8 mouse cellular contexts compared by ENCODE assay signal in genomic region chr16:72649314-72649713, GRCm38 (mm10).
A peak's percentile ranks its signal among the peaks of the same experiment; 100 is the strongest.
DNase-seq lines count a peak whose midpoint lies in the region; ATAC-seq and TF ChIP-seq lines count a peak whose summit lies in the region.

No protein-coding gene starts in this region.

- 40% methylated on average over 4 of the region's 4 CpGs for WGBS in hindbrain, embryonic 11.5 days
- WGBS in hindbrain, embryonic 13.5 days, result 45% methylated on average over 4 of the region's 4 CpGs

- CTCF ChIA-PET in Patski (lab: Charles Lee), result no interaction called here

- H3K27me3 ChIP-seq in hindbrain, embryonic 11.5 days (ENCODE audit: control insufficient read depth, insufficient read depth, low read length), result no peaks in the 10 kb centered on the region
- no peaks in the 10 kb centered on the region for H3K27me3 ChIP-seq in hindbrain, embryonic 13.5 days
- H3K27me3 ChIP-seq in Patski, result peaks cover 8% of the 10 kb centered on the region

- no peaks in the 10 kb centered on the region for H3K9me3 ChIP-seq in hindbrain, embryonic 11.5 days (ENCODE audit: control insufficient read depth, low read length)
- no peaks in the 10 kb centered on the region for H3K9me3 ChIP-seq in hindbrain, embryonic 13.5 days

- no peaks in the 10 kb centered on the region for H3K36me3 ChIP-seq in hindbrain, embryonic 11.5 days (ENCODE audit: control insufficient read depth, insufficient read depth, low read length)
- no peaks in the 10 kb centered on the region for H3K36me3 ChIP-seq in hindbrain, embryonic 13.5 days

- no peaks in the 10 kb centered on the region for H3K4me1 ChIP-seq in hindbrain, embryonic 11.5 days (replicated peaks; ENCODE audit: control insufficient read depth, insufficient read depth, low read length)
- peaks cover 14% of the 10 kb centered on the region for H3K4me1 ChIP-seq in hindbrain, embryonic 13.5 days (replicated peaks)

- ATAC-seq in hindbrain, embryonic 11.5 days (ENCODE audit: low FRiP score), result peak; percentile 78; the same call in 1 of the 2 replicates
- no peak for ATAC-seq in hindbrain, embryonic 13.5 days (ENCODE audit: low FRiP score)
- no peak for ATAC-seq in Patski

- POLR2A ChIA-PET in Patski (lab: Charles Lee), result no interaction called here

- no peak overlapping the region for H3K4me3 ChIP-seq in hindbrain, embryonic 11.5 days (ENCODE audit: low read depth, low read length)
- H3K4me3 ChIP-seq in hindbrain, embryonic 13.5 days, result no peak overlapping the region

- in situ Hi-C loops in Patski (cut with MboI; ENCODE audit: low pct_unique_long_range_greater_than_20kb), result no loop called here

- TF ChIP-seq CTCF in Patski (IDR thresholded peaks at IDR 0.05), result peak; percentile 9

- no peak overlapping the region for H3K27ac ChIP-seq in hindbrain, embryonic 11.5 days (ENCODE audit: low read depth, low read length)
- H3K27ac ChIP-seq in hindbrain, embryonic 13.5 days, result no peak overlapping the region

- H3K9ac ChIP-seq in hindbrain, embryonic 11.5 days (ENCODE audit: low read depth, low read length), result no peak overlapping the region
- H3K9ac ChIP-seq in hindbrain, embryonic 13.5 days, result no peak overlapping the region

- no peak overlapping the region for H3K4me2 ChIP-seq in hindbrain, embryonic 11.5 days (replicated peaks; ENCODE audit: low read depth, low read length)
- no peak overlapping the region for H3K4me2 ChIP-seq in hindbrain, embryonic 13.5 days

- DNase-seq in hindbrain, embryonic 11.5 days (ENCODE audit: low spot score), result peak; percentile 76
- DNase-seq in Patski (ENCODE audit: low read depth, low spot score) (no peak), liver (peak; percentile 12)
- peak; percentile 46 for DNase-seq in embryo, embryonic 11.5 days (ENCODE audit: low read depth, low spot score)
- peak; percentile 53 for DNase-seq in heart, postnatal 4 days
- DNase-seq in retina, postnatal 1 day, result peak; percentile 81
- no peak for DNase-seq in thymus, adult 18-20 months

Comparison
In these comparisons a context has a peak if more than half of its experiments do, and no peak if none do; other contexts are left out.
1. DNase-seq: peak in hindbrain, embryonic 11.5 days (single experiment), embryo, embryonic 11.5 days (single experiment), heart, postnatal 4 days (single experiment), liver (single experiment) and retina, postnatal 1 day (single experiment); none in Patski (single experiment) and thymus, adult 18-20 months (0 of 2).